Mouse (Mus musculus) midbrain, embryonic 14.5 days (tissue): ENCODE results near the gene Ctnna3. TPM values are rescaled to one million over a fixed set of nuclear protein-coding genes. Genes with fewer than 3 reads are reported as not detected.

Experiments used
- ATAC-seq: fragments of 200-750 bp; cut with Nextera tagmentation; 2 replicates; pipeline ENCODE4 v1.8.0; 2017; ENCODE audit warnings: moderate number of reproducible peaks, moderate library complexity; ENCODE audit not compliant: low FRiP score, low TSS enrichment
- DNase-seq: peaks from one replicate; pipeline ENCODE4 v3.0.0-alpha.2; 2015
- H3K27ac ChIP-seq: fragments of 300-500 bp; sonication (generic); replicated peaks from 2 replicates; pipeline ENCODE4 v1.5.1; 2014; ENCODE audit warnings: mild to moderate bottlenecking, low read depth, low read length, moderate library complexity
- H3K27me3 ChIP-seq: fragments of 300-500 bp; sonication (generic); 2 replicates; pipeline ENCODE4 v1.6.1; 2014; ENCODE audit warnings: low read length, control low read depth, mixed read lengths; ENCODE audit not compliant: control insufficient read depth, insufficient read depth
- H3K36me3 ChIP-seq: fragments of 300-500 bp; sonication (generic); 2 replicates; pipeline ENCODE4 v1.6.1; 2014; ENCODE audit warnings: low read length, control low read depth; ENCODE audit not compliant: control insufficient read depth, insufficient read depth
- H3K4me1 ChIP-seq: fragments of 300-500 bp; sonication (generic); 2 replicates; pipeline ENCODE4 v1.6.1; 2014; ENCODE audit warnings: mild to moderate bottlenecking, antibody characterized with exemption, low read length, control low read depth; ENCODE audit not compliant: control insufficient read depth, insufficient read depth
- H3K4me2 ChIP-seq: fragments of 300-500 bp; sonication (generic); 2 replicates; pipeline ENCODE4 v1.6.1; 2014; ENCODE audit warnings: mild to moderate bottlenecking, low read length, moderate library complexity
- H3K4me3 ChIP-seq: fragments of 300-500 bp; sonication (generic); replicated peaks from 2 replicates; pipeline ENCODE4 v1.5.1; 2014; ENCODE audit warnings: low read depth, low read length
- H3K9ac ChIP-seq: fragments of 300-500 bp; sonication (generic); replicated peaks from 2 replicates; pipeline ENCODE4 v1.6.1; 2014; ENCODE audit warnings: mild to moderate bottlenecking, low read length, moderate library complexity
- H3K9me3 ChIP-seq: fragments of 300-500 bp; sonication (generic); 2 replicates; pipeline ENCODE4 v1.6.1; 2016; ENCODE audit warnings: low read length, control low read depth, mixed read lengths; ENCODE audit not compliant: control insufficient read depth
- WGBS: fragments of 180-500 bp; shearing (Covaris S2); extraction: QIAGEN DNeasy Blood & Tissue Kit; methylation state at CpG from one replicate; pipeline ENCODE4 v1.1.7; 2014; 5-methylcytosine and 5-hydroxymethylcytosine counted together
- polyA plus RNA-seq: library from polyadenylated mRNA; unstranded; fragments of >200 nt; fragmentation: Nextera tagmentation; extraction: Ambion mirVana; gene quantifications from 2 replicates; pipeline ENCODE4 v1.2.1, GENCODE M21; 2014

The Ctnna3 gene
- polyA plus RNA-seq, 1 experiment from 2014 or later = 1.1 TPM

DNA sequence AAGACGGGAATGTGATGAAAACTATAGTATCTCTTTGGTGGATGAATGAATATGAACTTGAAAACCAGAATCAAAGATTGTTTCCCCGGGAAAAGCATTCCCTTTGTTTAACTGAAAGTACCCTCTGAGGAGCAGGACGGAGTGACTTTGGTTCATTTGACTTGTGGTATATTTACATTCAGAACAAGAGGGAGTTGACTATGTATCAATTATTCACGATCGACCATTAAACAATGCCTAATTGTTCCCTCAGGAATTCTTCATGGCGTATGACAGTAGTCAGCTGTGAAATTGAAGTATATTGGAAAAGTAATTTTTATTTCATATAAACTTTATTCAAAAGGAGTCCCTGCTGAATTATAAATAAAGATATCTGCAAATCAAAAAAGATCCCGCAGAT lies 341.8 kb downstream of the Ctnna3 start:
- peak; percentile 31 for DNase-seq
- no peak overlapping the region for H3K4me2 ChIP-seq
- WGBS = 59% methylated on average over 7 of the region's 7 CpGs
- no peak overlapping the region for H3K4me3 ChIP-seq
- H3K9ac ChIP-seq = no peak overlapping the region
- H3K27ac ChIP-seq = no peak overlapping the region
- no peaks in the 10 kb centered on the region for H3K4me1 ChIP-seq
- H3K9me3 ChIP-seq = no peaks in the 10 kb centered on the region
- H3K36me3 ChIP-seq = no peaks in the 10 kb centered on the region
- no peak; the same call in 1 of the 2 replicates for ATAC-seq
- no peaks in the 10 kb centered on the region for H3K27me3 ChIP-seq

DNA sequence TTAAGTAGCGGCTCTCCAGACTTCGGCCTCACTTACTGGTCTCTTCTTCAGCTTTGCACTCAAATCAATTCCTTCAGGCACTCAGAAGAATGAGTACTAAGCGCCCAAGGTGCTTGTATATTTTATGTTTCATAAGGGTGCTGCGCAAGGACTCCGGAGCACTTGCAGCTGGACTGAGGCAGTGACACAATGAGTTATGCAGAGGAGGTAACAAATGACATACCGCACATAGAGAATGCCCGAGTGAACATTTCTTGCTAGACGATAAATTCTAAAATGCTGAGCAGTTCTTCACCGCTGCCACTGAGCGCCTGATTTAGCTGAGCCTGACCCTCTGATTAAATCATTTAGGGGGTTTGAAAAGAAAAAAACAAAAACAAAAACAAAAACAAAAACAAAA lies 342.2 kb downstream of the Ctnna3 start:
- Histone ChIP-seq H3K9ac (no peak overlapping the region), H3K4me2 (no peak overlapping the region), H3K4me3 (no peak overlapping the region), H3K4me1 (no peaks in the 10 kb centered on the region), H3K27ac (no peak overlapping the region), H3K27me3 (no peaks in the 10 kb centered on the region), H3K36me3 (no peaks in the 10 kb centered on the region), H3K9me3 (no peaks in the 10 kb centered on the region)
- DNase-seq = peak; percentile 4
- ATAC-seq = no peak
- WGBS = 85% methylated on average over 10 of the region's 10 CpGs

DNA sequence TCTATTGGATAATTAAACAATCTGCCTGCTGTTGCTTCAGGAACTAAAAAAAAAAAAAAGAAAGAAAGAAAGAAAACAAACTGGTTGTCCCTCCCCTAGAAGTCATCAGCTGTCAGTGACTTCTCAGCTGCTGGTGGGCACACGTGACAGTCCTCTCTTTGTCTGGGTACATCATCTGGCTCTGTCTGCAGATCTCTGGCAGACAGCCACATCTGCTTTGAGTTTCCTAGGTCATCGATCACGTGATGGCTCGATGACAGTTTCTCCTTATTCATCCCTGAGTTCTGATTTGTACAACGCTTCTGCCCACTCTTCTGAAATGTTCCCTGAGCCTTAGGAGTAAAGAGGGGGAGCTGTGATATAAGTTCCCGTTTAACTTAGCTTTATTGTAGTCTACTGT lies 352.1 kb downstream of the Ctnna3 start:
- DNase-seq (no peak), ATAC-seq (no peak)
- no peak overlapping the region for H3K27ac ChIP-seq
- 79% methylated on average over 6 of the region's 6 CpGs for WGBS
- no peaks in the 10 kb centered on the region for H3K4me1 ChIP-seq
- H3K36me3 ChIP-seq = no peaks in the 10 kb centered on the region
- H3K4me3 ChIP-seq = no peak overlapping the region
- H3K4me2 ChIP-seq = no peak overlapping the region
- no peaks in the 10 kb centered on the region for H3K9me3 ChIP-seq
- H3K27me3 ChIP-seq = no peaks in the 10 kb centered on the region
- no peak overlapping the region for H3K9ac ChIP-seq

GRCm38 (mm10) chr10:63784808-63785535 lies 355.1 kb downstream of the Ctnna3 start:
- H3K9me3 ChIP-seq = no peaks in the 10 kb centered on the region
- H3K27ac ChIP-seq = no peak overlapping the region
- ATAC-seq = no peak
- H3K9ac ChIP-seq = no peak overlapping the region
- no peaks in the 10 kb centered on the region for H3K4me1 ChIP-seq
- no peaks in the 10 kb centered on the region for H3K27me3 ChIP-seq
- DNase-seq = no peak
- no peak overlapping the region for H3K4me3 ChIP-seq
- no peak overlapping the region for H3K4me2 ChIP-seq
- H3K36me3 ChIP-seq = no peaks in the 10 kb centered on the region
- 89% methylated on average over 20 of the region's 20 CpGs for WGBS

GRCm38 (mm10) chr10:63786390-63786789 lies 356.5 kb downstream of the Ctnna3 start:
- no peaks in the 10 kb centered on the region for H3K4me1 ChIP-seq
- DNase-seq (no peak), ATAC-seq (no peak)
- H3K9me3 ChIP-seq = no peaks in the 10 kb centered on the region
- no peaks in the 10 kb centered on the region for H3K27me3 ChIP-seq
- 90% methylated on average over 7 of the region's 7 CpGs for WGBS
- H3K4me2 ChIP-seq = no peak overlapping the region
- H3K36me3 ChIP-seq = no peaks in the 10 kb centered on the region
- no peak overlapping the region for H3K9ac ChIP-seq
- no peak overlapping the region for H3K27ac ChIP-seq
- no peak overlapping the region for H3K4me3 ChIP-seq

DNA sequence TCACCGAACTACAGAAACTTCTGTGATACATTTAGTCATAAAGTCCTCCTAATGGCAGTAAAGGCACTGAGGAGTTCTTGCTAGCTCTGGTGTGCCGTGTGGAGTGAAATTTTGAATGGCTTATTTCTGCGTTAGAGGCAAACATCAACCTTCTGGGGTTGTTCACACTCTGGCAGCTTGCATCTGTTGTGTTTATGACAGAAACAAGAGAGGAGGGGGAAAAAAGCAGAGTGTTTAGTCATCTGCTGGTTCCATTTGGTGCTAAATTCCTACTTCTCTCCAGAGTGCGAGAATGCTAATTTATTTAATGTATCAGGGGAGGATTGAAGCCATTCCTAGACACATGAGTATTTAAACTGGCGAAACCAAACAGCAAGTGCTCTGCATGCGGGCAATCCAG lies 374.0 kb downstream of the Ctnna3 start:
- Histone ChIP-seq H3K9me3 (no peaks in the 10 kb centered on the region), H3K4me2 (no peak overlapping the region), H3K27ac (no peak overlapping the region), H3K4me1 (no peaks in the 10 kb centered on the region), H3K27me3 (no peaks in the 10 kb centered on the region), H3K9ac (no peak overlapping the region), H3K36me3 (no peaks in the 10 kb centered on the region), H3K4me3 (no peak overlapping the region)
- ATAC-seq (no peak), DNase-seq (no peak)
- 93% methylated on average over 6 of the region's 6 CpGs for WGBS

GRCm38 (mm10) chr10:63805551-63805950 lies 375.7 kb downstream of the Ctnna3 start:
- Histone ChIP-seq H3K27me3 (no peaks in the 10 kb centered on the region), H3K4me2 (no peak overlapping the region), H3K9ac (no peak overlapping the region), H3K36me3 (no peaks in the 10 kb centered on the region), H3K4me1 (0 out of 2 replicates have a peak, but pooled peaks cover 4% of the 10 kb centered on the region), H3K9me3 (no peaks in the 10 kb centered on the region), H3K27ac (no peak overlapping the region), H3K4me3 (no peak overlapping the region)
- DNase-seq = no peak
- no peak for ATAC-seq
- WGBS = 88% methylated on average over 6 of the region's 6 CpGs

- no peaks in the 10 kb centered on the region for H3K36me3 ChIP-seq
- no peak for DNase-seq
- H3K27me3 ChIP-seq = no peaks in the 10 kb centered on the region
- H3K9ac ChIP-seq = no peak overlapping the region
- H3K27ac ChIP-seq = no peak overlapping the region
- no peak for ATAC-seq
- 0 out of 2 replicates have a peak, but pooled peaks cover 4% of the 10 kb centered on the region for H3K4me1 ChIP-seq
- 90% methylated on average over 1 of the region's 1 CpGs for WGBS
- no peak overlapping the region for H3K4me3 ChIP-seq
- no peaks in the 10 kb centered on the region for H3K9me3 ChIP-seq
- no peak overlapping the region for H3K4me2 ChIP-seq
Measured at GRCm38 (mm10) chr10:63806254-63806653, 376.4 kb downstream of the Ctnna3 start.

DNA sequence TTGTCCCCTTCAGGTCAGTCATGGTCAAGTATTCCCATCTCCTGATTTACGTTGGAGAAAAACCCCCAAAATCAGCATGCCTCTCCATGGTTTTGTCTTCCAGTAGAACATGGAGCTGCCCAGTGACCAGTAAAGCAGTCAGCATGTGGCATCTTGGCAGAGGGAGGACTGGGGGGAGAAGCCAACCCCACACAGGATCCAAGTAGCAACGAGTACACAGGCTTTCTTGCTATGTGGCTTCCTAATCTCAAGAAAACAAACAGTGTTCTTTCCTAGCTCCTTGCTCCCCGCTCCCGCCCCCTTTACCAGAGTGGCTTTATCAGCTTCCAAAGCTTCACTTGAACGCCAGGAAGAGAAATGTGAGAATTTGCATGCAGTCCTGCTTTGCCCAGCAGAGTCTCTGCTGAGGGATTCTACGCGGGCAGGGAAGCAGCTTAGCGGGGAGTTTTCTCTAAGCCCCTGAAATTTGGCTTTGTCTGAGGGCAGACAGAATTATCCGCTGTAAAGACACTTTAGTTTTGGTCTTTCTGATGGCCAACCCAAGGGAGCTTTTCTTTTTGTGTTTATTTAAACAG lies 380.2 kb downstream of the Ctnna3 start:
- Histone ChIP-seq H3K4me3 (no peak overlapping the region), H3K4me2 (no peak overlapping the region), H3K36me3 (no peaks in the 10 kb centered on the region), H3K9me3 (no peaks in the 10 kb centered on the region), H3K27me3 (no peaks in the 10 kb centered on the region), H3K27ac (no peak overlapping the region), H3K9ac (no peak overlapping the region), H3K4me1 (0 out of 2 replicates have a peak, but pooled peaks cover 4% of the 10 kb centered on the region)
- ATAC-seq (no peak), DNase-seq (peak; percentile 57)
- 9% methylated on average over 9 of the region's 9 CpGs for WGBS
